Mouse (Mus musculus): Measurements from ENCODE around the gene Casp1.

Gene Casp1

GRCm38 (mm10) chr9:5298329-5299131 lies at the start of gene Casp1:
Gene Casp1 (plus strand): TSS chr9:5298517.
- no peak for DNase-seq (ENCODE audit: extremely low read depth, low read depth, low spot score)

GRCm38 (mm10) chr9:5263951-5264475 lies 34.3 kb upstream of the Casp1 start:
- DNase-seq (ENCODE audit: extremely low read depth, low read depth, low spot score) = peak; percentile 51

GRCm38 (mm10) chr9:5270274-5270673 lies 28.0 kb upstream of the Casp1 start:
- DNase-seq (ENCODE audit: extremely low read depth, low read depth, low spot score) = no peak

- DNase-seq (ENCODE audit: extremely low read depth, low read depth, low spot score) = no peak
These were observed 27.4 kb upstream of the Casp1 start for GRCm38 (mm10) chr9:5270884-5271283.

- no peak for DNase-seq (ENCODE audit: extremely low read depth, low read depth, low spot score)
These were observed 26.9 kb upstream of the Casp1 start for GRCm38 (mm10) chr9:5271334-5271845.

GRCm38 (mm10) chr9:5286071-5286470 lies 12.2 kb upstream of the Casp1 start:
- DNase-seq (ENCODE audit: extremely low read depth, low read depth, low spot score) = no peak

GRCm38 (mm10) chr9:5286597-5286996 lies 11.7 kb upstream of the Casp1 start:
- DNase-seq (ENCODE audit: extremely low read depth, low read depth, low spot score) = no peak

- DNase-seq (ENCODE audit: extremely low read depth, low read depth, low spot score) = no peak
These were observed 1.7 kb upstream of the Casp1 start for GRCm38 (mm10) chr9:5296354-5297237.

- no peak for DNase-seq (ENCODE audit: extremely low read depth, low read depth, low spot score)
These were observed 740 bp downstream of the Casp1 start for GRCm38 (mm10) chr9:5299132-5299381.

GRCm38 (mm10) chr9:5308561-5308960 lies 10.2 kb downstream of the Casp1 start, which contains the start of gene Casp4:
Gene Casp4 (plus strand): TSS chr9:5308828.
- DNase-seq (ENCODE audit: extremely low read depth, low read depth, low spot score) = no peak

GRCm38 (mm10) chr9:5310112-5310511 lies 11.8 kb downstream of the Casp1 start:
- no peak for DNase-seq (ENCODE audit: extremely low read depth, low read depth, low spot score)

- no peak for DNase-seq (ENCODE audit: extremely low read depth, low read depth, low spot score)
These were observed 13.1 kb downstream of the Casp1 start for GRCm38 (mm10) chr9:5311435-5311834.

- DNase-seq (ENCODE audit: extremely low read depth, low read depth, low spot score) = no peak
These were observed 29.9 kb downstream of the Casp1 start for GRCm38 (mm10) chr9:5328204-5328603.

- DNase-seq (ENCODE audit: extremely low read depth, low read depth, low spot score) = no peak
These were observed 34.1 kb downstream of the Casp1 start for GRCm38 (mm10) chr9:5332441-5332840.

- DNase-seq (ENCODE audit: extremely low read depth, low read depth, low spot score) = no peak
These were observed 35.1 kb downstream of the Casp1 start for GRCm38 (mm10) chr9:5333422-5333821.

GRCm38 (mm10) chr9:5343092-5343491 lies 44.8 kb downstream of the Casp1 start:
- no peak for DNase-seq (ENCODE audit: extremely low read depth, low read depth, low spot score)

- no peak for DNase-seq (ENCODE audit: extremely low read depth, low read depth, low spot score)
These were observed 45.8 kb downstream of the Casp1 start for GRCm38 (mm10) chr9:5344090-5344489.

- DNase-seq (ENCODE audit: extremely low read depth, low read depth, low spot score) = no peak
These were observed 47.1 kb downstream of the Casp1 start, which contains the start of gene Casp12 for GRCm38 (mm10) chr9:5345291-5345898. Gene Casp12 (plus strand): TSS chr9:5345430.

GRCm38 (mm10) chr9:5347381-5347780 lies 49.1 kb downstream of the Casp1 start:
- no peak for DNase-seq (ENCODE audit: extremely low read depth, low read depth, low spot score)

GRCm38 (mm10) chr9:5353673-5354072 lies 55.4 kb downstream of the Casp1 start:
- DNase-seq (ENCODE audit: extremely low read depth, low read depth, low spot score) = no peak

GRCm38 (mm10) chr9:5356801-5357200 lies 58.5 kb downstream of the Casp1 start:
- peak; percentile 88 for DNase-seq (ENCODE audit: extremely low read depth, low read depth, low spot score)
